Mouse (Mus musculus): Measurements from ENCODE around the gene Filip1l. TPM values are rescaled to one million over a fixed set of nuclear protein-coding genes. Genes with fewer than 3 reads are reported as not detected.
A peak's percentile ranks its signal among the peaks of the same experiment; 100 is the strongest.

Filip1l gene
- total RNA-seq (2021), result 1 to 10 TPM; 3.2 to 4.6 TPM
- long read RNA-seq, transcript Filip1l-202 (2 exons, 3,253 nt), result major isoform, 5 of 6 reads
- long read RNA-seq, partial matches to known transcripts, result 0 of 6 reads
- long read RNA-seq, other reads (novel, unspliced or antisense), result 1 of 6 reads

DNA sequence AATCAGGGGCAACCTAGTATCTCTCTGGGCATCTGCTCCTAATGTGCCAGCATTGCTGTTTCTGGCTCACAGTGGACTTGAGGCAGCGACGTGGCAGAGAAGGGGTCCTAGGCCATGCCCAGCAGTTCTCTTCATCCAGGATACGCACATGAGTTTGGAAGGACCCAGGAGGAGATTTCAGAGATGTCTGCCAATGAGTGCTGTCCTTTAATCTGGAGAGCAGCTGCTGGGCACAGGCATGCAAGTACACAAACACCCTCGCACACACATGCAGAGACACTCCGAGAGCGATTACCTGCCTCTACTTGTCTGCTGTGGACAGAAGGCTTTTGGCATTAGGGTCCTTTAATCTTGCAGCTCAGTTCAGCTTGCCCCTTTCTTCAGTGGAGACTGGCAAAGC, at the start of gene Filip1l:
Gene Filip1l, plus strand, starts transcription at position 343 of the 400 bp plus-strand sequence.
- DNase-seq (ENCODE audit: low spot score in 2 of 2), result no peak

- DNase-seq (ENCODE audit: low spot score in 2 of 2), result no peak
Measured at GRCm38 (mm10) chr16:57303716-57304115, 49.2 kb upstream of the Filip1l start.

DNA sequence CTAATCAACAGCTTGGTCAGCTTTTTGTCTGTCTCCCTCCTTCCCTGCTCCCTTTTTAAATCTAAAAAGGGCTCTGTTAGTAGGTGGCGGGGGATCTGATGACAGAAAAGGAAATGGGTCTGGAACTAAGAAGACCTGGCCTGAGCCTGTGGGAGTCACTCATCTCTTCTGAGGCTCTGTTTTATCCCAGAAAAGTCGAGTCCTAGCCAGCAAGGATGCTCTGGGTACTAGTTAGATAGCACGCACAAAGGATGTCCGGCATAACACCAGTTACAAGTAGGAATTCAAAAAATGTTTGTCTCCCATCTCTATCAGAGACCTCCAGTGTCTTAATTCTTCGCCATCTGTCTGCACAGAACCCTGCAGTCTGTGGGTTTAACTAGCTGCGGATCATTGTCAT, 47.4 kb upstream of the Filip1l start:
- peak in 1 of 2 experiments; percentile 15 for DNase-seq (ENCODE audit: low spot score in 2 of 2)

- DNase-seq (ENCODE audit: low spot score in 2 of 2), result no peak
Measured at GRCm38 (mm10) chr16:57312130-57312529, 40.8 kb upstream of the Filip1l start.

DNA sequence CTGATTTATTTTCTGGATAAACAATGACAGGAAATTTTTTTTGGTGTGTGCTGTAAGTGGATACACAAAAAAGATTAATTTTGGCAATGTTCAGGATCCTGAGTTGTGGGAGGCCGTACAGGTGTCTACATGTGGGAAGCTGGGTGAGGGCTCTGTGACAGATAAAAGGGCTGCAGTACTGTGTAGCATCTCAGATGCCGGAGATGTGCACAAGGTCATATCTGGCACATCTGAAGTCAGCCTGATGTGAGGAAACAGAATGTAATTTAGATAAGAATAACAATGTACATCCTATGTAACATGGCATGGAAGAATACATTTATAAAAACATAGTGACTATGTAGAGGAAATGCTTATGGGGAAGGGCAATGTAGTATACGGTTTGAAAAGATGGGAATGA, 39.4 kb upstream of the Filip1l start:
- no peak for DNase-seq (ENCODE audit: low spot score in 2 of 2)

DNA sequence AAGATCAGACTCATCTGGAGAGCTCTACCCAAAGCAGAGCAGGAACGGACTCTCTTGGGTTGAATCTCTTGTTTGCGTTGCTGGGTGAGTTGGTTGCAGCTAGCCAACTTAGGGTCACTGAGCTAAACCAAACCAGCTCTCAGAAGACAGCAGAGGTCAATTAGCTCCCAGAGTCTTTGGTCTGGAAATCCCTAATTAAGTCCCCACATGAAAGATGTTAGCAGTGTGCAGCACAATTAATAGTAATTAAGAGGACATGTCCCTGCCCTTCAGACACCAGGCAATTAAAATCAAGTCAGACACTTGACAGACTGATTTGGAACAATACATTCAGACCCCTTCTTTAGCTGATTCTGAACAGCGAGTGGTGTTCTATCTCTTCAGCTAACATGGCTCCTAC, 38.7 kb upstream of the Filip1l start:
- DNase-seq (ENCODE audit: low spot score in 2 of 2), result no peak

DNA sequence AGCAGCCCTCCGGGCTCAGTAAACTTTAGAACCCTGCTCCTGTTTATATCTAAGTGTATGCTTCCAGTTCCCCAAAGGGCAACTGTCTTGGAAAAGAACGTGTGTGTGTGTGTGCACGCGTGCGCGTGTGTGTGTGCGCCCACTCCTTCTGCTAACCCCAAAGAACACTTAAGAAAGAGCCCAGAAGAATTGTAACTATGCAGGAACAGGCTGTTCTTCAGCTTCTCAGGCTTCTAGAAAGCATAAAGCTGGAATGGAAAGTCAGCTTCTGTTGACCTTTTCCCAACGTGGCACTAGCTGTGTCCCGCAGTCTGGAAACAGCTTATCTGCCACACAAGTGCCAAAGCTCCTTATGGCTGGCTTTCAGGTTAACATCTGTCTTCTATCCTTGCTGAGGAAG, 37.9 kb upstream of the Filip1l start:
- DNase-seq (ENCODE audit: low spot score in 2 of 2), result no peak

DNA sequence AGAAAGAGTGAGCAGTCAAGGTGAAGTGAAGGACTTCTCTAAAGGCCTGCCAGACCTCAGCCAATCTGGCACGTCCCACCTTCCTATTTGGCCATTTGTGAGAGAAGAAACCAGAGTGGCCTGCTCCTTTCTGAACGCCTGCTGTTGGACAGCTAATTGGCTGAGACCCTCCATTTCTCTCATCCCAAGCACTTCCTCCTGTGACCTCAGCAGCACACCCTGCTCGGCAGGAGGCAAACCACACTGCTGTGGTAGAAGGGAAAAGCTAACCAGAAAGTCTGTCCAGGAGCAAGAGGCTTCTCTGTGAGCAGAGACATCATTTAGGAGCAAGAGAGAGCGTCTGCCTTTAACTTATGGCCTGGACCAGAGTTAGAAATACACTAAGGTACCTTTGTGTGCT, 35.8 kb upstream of the Filip1l start:
- DNase-seq (ENCODE audit: low spot score in 2 of 2), result no peak

DNA sequence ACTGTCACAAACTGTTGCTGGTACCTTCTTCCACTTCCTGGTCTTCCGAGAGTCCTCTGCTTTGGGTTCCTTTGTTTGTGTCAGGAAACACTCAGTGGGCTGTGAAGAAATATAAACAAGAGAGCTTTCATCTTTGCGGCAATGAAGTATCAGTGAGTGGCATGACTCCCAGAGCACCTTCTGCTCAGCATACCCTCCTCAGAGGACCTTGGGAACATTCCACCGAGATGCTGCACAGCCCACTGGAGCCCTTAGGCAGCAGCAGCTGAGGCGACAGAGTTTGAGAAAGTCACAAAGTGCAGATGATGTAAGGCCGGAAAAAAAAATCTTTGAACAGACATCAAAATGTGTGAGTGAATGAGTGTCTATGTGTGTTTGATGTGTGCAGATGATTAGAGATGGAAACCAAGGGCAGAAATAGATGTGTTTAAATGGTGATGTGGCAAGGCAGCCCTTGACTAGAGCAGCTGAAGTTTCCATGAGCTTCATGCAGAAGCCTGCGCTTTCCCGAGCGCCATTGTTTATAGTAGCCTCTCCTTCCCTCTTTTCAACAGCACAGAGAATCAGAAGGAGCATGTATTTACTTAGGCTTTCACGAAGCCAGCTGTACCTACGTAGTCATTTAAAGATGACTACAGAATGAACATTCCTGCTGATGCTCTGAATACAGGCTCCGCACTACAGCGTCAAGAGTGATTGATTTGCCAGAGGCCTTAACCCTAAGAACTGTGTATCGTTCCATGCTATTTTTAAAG, 34.8 kb upstream of the Filip1l start:
- no peak for DNase-seq (ENCODE audit: low spot score in 2 of 2)

- DNase-seq (ENCODE audit: low spot score in 2 of 2), result no peak
Measured at GRCm38 (mm10) chr16:57318637-57319125, 34.2 kb upstream of the Filip1l start.

GRCm38 (mm10) chr16:57319284-57320124, 33.4 kb upstream of the Filip1l start:
- DNase-seq (ENCODE audit: low spot score in 2 of 2), result no peak

GRCm38 (mm10) chr16:57326996-57327395, 25.9 kb upstream of the Filip1l start:
- DNase-seq (ENCODE audit: low spot score in 2 of 2), result no peak

- no peak for DNase-seq (ENCODE audit: low spot score in 2 of 2)
Measured at GRCm38 (mm10) chr16:57329028-57329427, 23.9 kb upstream of the Filip1l start.

DNA sequence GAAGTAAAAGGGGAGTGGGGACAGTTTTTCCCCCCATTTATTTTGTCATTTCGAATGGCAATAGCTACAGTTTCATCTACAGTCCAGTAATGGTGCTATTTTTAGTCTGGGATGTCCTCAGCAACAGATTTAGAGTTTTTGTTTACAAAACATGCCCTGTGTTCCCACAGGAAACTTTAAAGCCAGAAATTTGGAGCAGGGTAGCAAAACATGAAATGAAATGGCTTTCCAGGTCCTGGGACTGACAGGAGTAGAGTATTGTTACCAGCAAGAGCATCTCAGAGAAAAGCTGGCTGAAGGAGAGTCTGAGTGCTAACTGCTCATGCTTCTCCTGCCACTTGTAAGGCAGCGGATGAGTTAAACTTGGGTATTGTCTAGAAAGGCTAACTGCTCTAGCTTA, 22.8 kb upstream of the Filip1l start:
- DNase-seq (ENCODE audit: low spot score in 2 of 2), result no peak

GRCm38 (mm10) chr16:57332301-57332700, 20.6 kb upstream of the Filip1l start:
- DNase-seq (ENCODE audit: low spot score in 2 of 2), result no peak

GRCm38 (mm10) chr16:57336770-57337423, 16.0 kb upstream of the Filip1l start:
- DNase-seq (ENCODE audit: low spot score in 2 of 2), result no peak

DNA sequence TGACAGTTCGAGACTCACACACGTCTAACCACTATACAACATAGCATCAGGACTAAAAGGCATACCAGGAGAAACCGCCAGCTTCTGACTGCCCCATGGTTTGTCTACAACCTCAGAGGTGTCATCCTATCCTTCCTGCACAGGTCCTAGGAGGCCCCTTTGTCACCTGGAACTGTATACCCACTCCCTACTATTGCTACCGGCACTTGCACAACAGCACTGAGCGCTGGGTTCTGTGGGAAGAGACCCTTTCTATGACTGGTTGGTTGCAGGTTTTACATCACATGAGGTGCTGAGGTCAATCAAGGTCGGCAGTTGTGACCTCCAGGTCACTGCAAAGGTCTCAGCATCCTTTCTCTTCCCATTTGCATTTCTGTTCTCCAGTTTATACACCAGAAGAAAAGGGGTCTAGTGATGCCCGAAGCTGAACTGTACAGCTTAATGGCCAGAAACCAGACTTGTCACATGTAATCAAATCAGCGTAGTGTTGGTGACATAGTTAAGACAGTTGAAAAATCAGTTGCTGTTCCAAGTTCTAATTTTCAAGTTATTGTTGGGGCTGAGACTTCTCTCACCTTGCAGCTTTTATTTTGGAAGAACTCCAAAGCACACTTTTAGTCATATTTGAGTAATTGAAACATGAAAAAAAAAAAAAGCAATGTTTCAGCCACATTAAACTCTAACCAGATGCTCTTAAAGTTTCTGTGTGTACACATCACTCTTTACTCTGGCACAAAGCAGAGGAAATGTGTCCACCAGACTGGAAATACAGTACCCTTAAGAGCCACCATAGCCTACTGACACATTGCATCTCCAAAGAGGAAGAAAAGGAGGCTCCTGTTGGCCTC, 12.9 kb upstream of the Filip1l start:
- no peak for DNase-seq (ENCODE audit: low spot score in 2 of 2)

DNA sequence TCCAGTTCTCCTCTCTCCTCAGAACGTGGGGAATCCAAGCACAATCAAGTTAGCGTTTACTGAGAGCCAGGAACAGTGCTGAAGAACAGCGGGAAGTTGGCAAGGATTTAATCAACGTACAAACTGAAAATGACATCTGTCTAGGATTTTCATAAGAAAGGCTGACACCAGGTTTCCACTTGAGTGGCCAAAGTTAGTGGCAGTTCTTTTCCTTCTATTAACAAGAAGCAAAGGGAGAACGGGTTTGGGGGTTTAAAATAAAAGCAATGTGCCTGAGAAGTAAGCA, 12.3 kb upstream of the Filip1l start:
- DNase-seq (ENCODE audit: low spot score in 2 of 2), result no peak

- DNase-seq (ENCODE audit: low spot score in 2 of 2), result no peak
Measured at GRCm38 (mm10) chr16:57346258-57346657, 6.6 kb upstream of the Filip1l start.

- no peak for DNase-seq (ENCODE audit: low spot score in 2 of 2)
Measured at GRCm38 (mm10) chr16:57349039-57349438, 3.9 kb upstream of the Filip1l start.

- no peak for DNase-seq (ENCODE audit: low spot score in 2 of 2)
Measured at GRCm38 (mm10) chr16:57349689-57350088, 3.2 kb upstream of the Filip1l start.
